Mouse (Mus musculus) heart, postnatal 0 days (tissue): Measurements from ENCODE around the gene Glt28d2. TPM values are rescaled to one million over a fixed set of nuclear protein-coding genes. Genes with fewer than 3 reads are reported as not detected.

Source experiments
- ATAC-seq: fragments of 200-750 bp; cut with Nextera tagmentation; 2 replicates; pipeline ENCODE4 v1.8.0; 2017; ENCODE audit warnings: low read depth, moderate number of reproducible peaks, moderate library complexity; ENCODE audit not compliant: insufficient read depth
- DNase-seq: peaks from one replicate; pipeline ENCODE4 v3.0.0-alpha.2; 2016; ENCODE audit warnings: low spot score
- H3K27ac ChIP-seq: fragments of 300-500 bp; sonication (generic); 2 replicates; pipeline ENCODE4 v1.5.1; 2014; ENCODE audit warnings: low read depth, mild to moderate bottlenecking
- H3K27me3 ChIP-seq: fragments of 300-500 bp; sonication (generic); 2 replicates; pipeline ENCODE4 v1.6.1; 2014; ENCODE audit warnings: low read length, mixed read lengths; ENCODE audit not compliant: control insufficient read depth, insufficient read depth
- H3K36me3 ChIP-seq: fragments of 300-500 bp; sonication (generic); replicated peaks from 2 replicates; pipeline ENCODE4 v1.6.1; 2014; ENCODE audit warnings: low read length, mixed read lengths; ENCODE audit not compliant: control insufficient read depth, insufficient read depth
- H3K4me1 ChIP-seq: fragments of 300-500 bp; sonication (generic); 2 replicates; pipeline ENCODE4 v1.6.1; 2014; ENCODE audit warnings: antibody characterized with exemption; ENCODE audit not compliant: control insufficient read depth, insufficient read depth
- H3K4me2 ChIP-seq: fragments of 300-500 bp; sonication (generic); 2 replicates; pipeline ENCODE4 v1.6.1; 2014; ENCODE audit warnings: low read depth, mild to moderate bottlenecking, low read length, moderate library complexity
- H3K4me3 ChIP-seq: fragments of 300-500 bp; sonication (generic); 2 replicates; pipeline ENCODE4 v1.5.1; 2014; ENCODE audit warnings: low read depth, low read length
- H3K9ac ChIP-seq: fragments of 300-500 bp; sonication (generic); replicated peaks from 2 replicates; pipeline ENCODE4 v1.6.1; 2014; ENCODE audit warnings: low read depth, low read length, mixed read lengths
- H3K9me3 ChIP-seq: fragments of 300-500 bp; sonication (generic); replicated peaks from 2 replicates; pipeline ENCODE4 v1.6.1; 2016; ENCODE audit warnings: low read length; ENCODE audit not compliant: control insufficient read depth
- CTCF ChIP-seq: IDR thresholded peaks from 2 replicates; pipeline ENCODE4 v1.5.1; 2016; ENCODE audit warnings: antibody characterized with exemption, control low read depth, low read depth
- EP300 ChIP-seq: IDR thresholded peaks from 2 replicates; pipeline ENCODE4 v1.6.1; 2016; ENCODE audit warnings: antibody characterized with exemption, low read depth
- WGBS: fragments of 180-500 bp; shearing (Covaris S2); extraction: QIAGEN DNeasy Blood & Tissue Kit; methylation state at CpG from one replicate; pipeline ENCODE4 v1.1.7; 2014; 5-methylcytosine and 5-hydroxymethylcytosine counted together
- polyA plus RNA-seq: library from polyadenylated mRNA; unstranded; fragments of >200 nt; fragmentation: Nextera tagmentation; extraction: Ambion mirVana; gene quantifications from 2 replicates; pipeline ENCODE4 v1.2.1, GENCODE M21; 2015
- total RNA-seq: library from RNA; depleted of rRNA; stranded (reverse); fragments of >200 nt; gene quantifications from 2 replicates; pipeline ENCODE4 v1.2.3, GENCODE M21; 2014; ENCODE audit warnings: low replicate concordance

Glt28d2 gene
- total and polyA plus RNA-seq, 2 experiments from 2014 or later = 3.6 to 3.9 TPM

- Histone ChIP-seq H3K4me3 (peak overlapping the region; percentile 65), H3K9ac (peak overlapping the region; percentile 77; the same call in 1 of the 2 replicates), H3K36me3 (no peaks in the 10 kb centered on the region), H3K4me1 (peaks cover 23% of the 10 kb centered on the region; the same call in 1 of the 2 replicates), H3K27ac (peak overlapping the region; percentile 91), H3K27me3 (no peaks in the 10 kb centered on the region), H3K4me2 (peak overlapping the region; percentile 73), H3K9me3 (no peaks in the 10 kb centered on the region)
- DNase-seq = peak; percentile 41
- ATAC-seq = no peak
- TF ChIP-seq CTCF (no peak), EP300 (no peak)
- 19% methylated on average over 11 of the region's 11 CpGs for WGBS
These were observed 930 bp upstream of the Glt28d2 start for GRCm38 (mm10) chr3:85888221-85888671.

GRCm38 (mm10) chr3:85886636-85887238 lies 579 bp downstream of the Glt28d2 start:
- TF ChIP-seq CTCF (no peak), EP300 (no peak)
- WGBS = 2% methylated on average over 22 of the region's 22 CpGs
- ATAC-seq = peak; percentile 4; the same call in 1 of the 2 replicates
- peak overlapping the region; percentile 65 for H3K4me3 ChIP-seq
- peak overlapping the region; percentile 77 for H3K9ac ChIP-seq
- no peaks in the 10 kb centered on the region for H3K9me3 ChIP-seq
- H3K36me3 ChIP-seq = no peaks in the 10 kb centered on the region
- H3K27ac ChIP-seq = peak overlapping the region; percentile 91
- H3K4me2 ChIP-seq = peak overlapping the region; percentile 73
- H3K4me1 ChIP-seq = peaks cover 23% of the 10 kb centered on the region; the same call in 1 of the 2 replicates
- no peaks in the 10 kb centered on the region for H3K27me3 ChIP-seq
- DNase-seq = peak; percentile 18

- Histone ChIP-seq H3K9ac (peak overlapping the region; percentile 77; the same call in 1 of the 2 replicates), H3K4me1 (peaks cover 15% of the 10 kb centered on the region; the same call in 1 of the 2 replicates)
These were observed 1.4 kb downstream of the Glt28d2 start for GRCm38 (mm10) chr3:85885906-85886305.

GRCm38 (mm10) chr3:85880687-85881086 lies 6.6 kb downstream of the Glt28d2 start:
- Histone ChIP-seq H3K4me3 (no peak overlapping the region), H3K9ac (no peak overlapping the region), H3K27me3 (no peaks in the 10 kb centered on the region), H3K4me1 (peaks cover 34% of the 10 kb centered on the region), H3K4me2 (no peak overlapping the region), H3K27ac (no peak overlapping the region), H3K36me3 (no peaks in the 10 kb centered on the region), H3K9me3 (no peaks in the 10 kb centered on the region)
- no peak for DNase-seq
- WGBS = 65% methylated on average over 2 of the region's 2 CpGs
- peak; percentile 75 for ATAC-seq
- TF ChIP-seq EP300 = no peak
- TF ChIP-seq CTCF = no peak

More at GRCm38 (mm10) chr3:85885906-85886305, 1.4 kb downstream of the Glt28d2 start:
- H3K36me3 ChIP-seq = no peaks in the 10 kb centered on the region
- no peak for DNase-seq
- no peak for ATAC-seq
- H3K27me3 ChIP-seq = no peaks in the 10 kb centered on the region
- H3K4me3 ChIP-seq = peak overlapping the region; percentile 65
- H3K27ac ChIP-seq = no peak overlapping the region
- H3K9me3 ChIP-seq = no peaks in the 10 kb centered on the region
- WGBS = 57% methylated on average over 1 of the region's 1 CpGs
- TF ChIP-seq CTCF = no peak
- H3K4me2 ChIP-seq = peak overlapping the region; percentile 73

- H3K4me2 ChIP-seq = no peak overlapping the region
- peaks cover 29% of the 10 kb centered on the region for H3K4me1 ChIP-seq
- DNase-seq (no peak), ATAC-seq (no peak)
- H3K4me3 ChIP-seq = no peak overlapping the region
- H3K27me3 ChIP-seq = no peaks in the 10 kb centered on the region
- H3K9me3 ChIP-seq = no peaks in the 10 kb centered on the region
- H3K9ac ChIP-seq = no peak overlapping the region
- WGBS = 83% methylated on average over 8 of the region's 8 CpGs
- no peak overlapping the region for H3K27ac ChIP-seq
- TF ChIP-seq EP300 = no peak
- no peak for TF ChIP-seq CTCF
- no peaks in the 10 kb centered on the region for H3K36me3 ChIP-seq
These were observed 7.2 kb downstream of the Glt28d2 start for GRCm38 (mm10) chr3:85880068-85880467.
